Mouse (Mus musculus) hematopoietic multipotent progenitor cell, adult 10-12 weeks (in vitro differentiated cells): ENCODE data around the gene Zfp799. TPM values are rescaled to one million over a fixed set of nuclear protein-coding genes. Genes with fewer than 3 reads are reported as not detected.

ENCODE experiments used
- polyA plus RNA-seq: library from polyadenylated mRNA; stranded (reverse); fragments of >175 nt; gene quantifications from 2 replicates; pipeline ENCODE4 v1.2.3, GENCODE M21; 2012; ENCODE audit warnings: low replicate concordance

Gene Zfp799
- 0.15 and 1.6 TPM in 2 replicates for polyA plus RNA-seq

GRCm38 (mm10) chr17:32829540-32830417 lies at the start of gene Zfp799:
TSS of gene Zfp799 (minus strand) at chr17:32830261.

DNA sequence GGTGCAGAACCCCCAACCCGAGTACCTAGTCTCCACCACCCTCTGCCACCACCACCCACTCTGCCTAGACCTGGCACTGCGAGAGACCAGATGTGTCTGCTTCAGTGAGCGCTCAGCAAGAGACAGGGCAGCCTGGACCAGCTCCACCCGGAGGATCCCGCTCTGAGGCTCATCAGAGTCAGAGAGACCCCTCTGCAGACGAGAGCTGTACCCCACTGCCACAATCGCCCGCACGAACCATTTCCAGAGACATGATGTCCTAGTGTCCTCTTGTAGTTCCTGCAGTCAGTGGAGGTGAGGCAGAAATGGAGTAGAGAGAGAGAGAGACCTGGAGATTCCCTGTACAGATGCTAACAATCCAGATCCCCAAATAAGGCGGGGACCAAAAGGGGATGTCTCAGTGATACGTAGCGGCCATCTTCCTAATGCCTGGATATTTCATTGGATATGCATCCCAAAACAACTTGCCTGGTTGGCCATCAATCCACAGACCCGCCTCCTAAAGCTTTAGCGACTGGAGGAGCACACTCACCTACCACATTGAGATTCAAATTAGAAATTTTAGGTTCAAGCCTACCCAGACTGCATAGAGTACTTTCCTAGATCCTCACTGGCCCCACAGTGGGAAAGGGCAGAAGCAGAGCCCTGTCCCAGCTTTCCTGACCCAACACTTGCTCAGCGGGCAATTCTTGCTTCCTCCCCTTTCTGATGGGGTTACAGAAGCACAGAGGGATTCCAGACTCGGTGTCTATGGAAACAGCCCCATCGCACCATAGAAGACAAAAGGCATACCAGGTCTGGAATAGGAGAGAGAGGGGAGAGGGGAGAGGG lies 20.3 kb downstream of the Zfp799 start, which contains the start of gene Zfp811:
Gene Zfp811, minus strand, starts transcription at position 388 of the 831 bp plus-strand sequence.

GRCm38 (mm10) chr17:32788094-32788559 lies 41.9 kb downstream of the Zfp799 start, which contains the start of gene Zfp871:
TSS of gene Zfp871 (minus strand) at chr17:32788287.

Other genes starting within 250 kb of the Zfp799 start
- 0.43 and 1.5 TPM in 2 replicates for gene Cyp4f37, start 209.0 kb downstream of the Zfp799 start, polyA plus RNA-seq
- not detected in 2 replicates for gene Cyp4f40, start 171.4 kb downstream of the Zfp799 start, polyA plus RNA-seq
- not detected in 2 replicates for gene Cyp4f15, start 144.6 kb downstream of the Zfp799 start, polyA plus RNA-seq
- gene Zfp871, start 42.0 kb downstream of the Zfp799 start, polyA plus RNA-seq, result 1.1 and 3.0 TPM in 2 replicates
- gene Zfp811, start 20.3 kb downstream of the Zfp799 start, polyA plus RNA-seq, result 0.03 and 0.08 TPM in 2 replicates
- gene Zfp870, start 61.4 kb upstream of the Zfp799 start, polyA plus RNA-seq, result 0.33 and 0.64 TPM in 2 replicates
- gene Cyp4f14, start 87.1 kb upstream of the Zfp799 start, polyA plus RNA-seq, result not detected in 2 replicates
- gene Cyp4f13, start 117.1 kb upstream of the Zfp799 start, polyA plus RNA-seq, result 66.1 and 166 TPM in 2 replicates
- gene Zfp472, start 135.6 kb upstream of the Zfp799 start, polyA plus RNA-seq, result 0.22 and 0.72 TPM in 2 replicates
- gene Zfp952, start 162.9 kb upstream of the Zfp799 start, polyA plus RNA-seq, result 0.28 and 1.1 TPM in 2 replicates
- gene Zfp763, start 203.1 kb upstream of the Zfp799 start, polyA plus RNA-seq, result 0.19 and 0.31 TPM in 2 replicates
- not detected in 2 replicates for gene 4921501E09Rik, start 237.8 kb upstream of the Zfp799 start, polyA plus RNA-seq